Mouse (Mus musculus) stomach, postnatal 0 days (tissue): ENCODE data around the gene Lat.
"Not testable (repeated sequence)": the region's sequence is repeated elsewhere in the genome, so short reads cannot be mapped to it uniquely, and the experiment has no call there.

Experiments used
- CTCF ChIP-seq: IDR thresholded peaks from 2 replicates; pipeline ENCODE4 v1.5.1; 2016; ENCODE audit warnings: antibody characterized with exemption, low read depth, mild to moderate bottlenecking, moderate library complexity
- EP300 ChIP-seq: optimal IDR thresholded peaks from 2 replicates; pipeline ENCODE3; 2016; ENCODE audit warnings: antibody characterized with exemption

DNA sequence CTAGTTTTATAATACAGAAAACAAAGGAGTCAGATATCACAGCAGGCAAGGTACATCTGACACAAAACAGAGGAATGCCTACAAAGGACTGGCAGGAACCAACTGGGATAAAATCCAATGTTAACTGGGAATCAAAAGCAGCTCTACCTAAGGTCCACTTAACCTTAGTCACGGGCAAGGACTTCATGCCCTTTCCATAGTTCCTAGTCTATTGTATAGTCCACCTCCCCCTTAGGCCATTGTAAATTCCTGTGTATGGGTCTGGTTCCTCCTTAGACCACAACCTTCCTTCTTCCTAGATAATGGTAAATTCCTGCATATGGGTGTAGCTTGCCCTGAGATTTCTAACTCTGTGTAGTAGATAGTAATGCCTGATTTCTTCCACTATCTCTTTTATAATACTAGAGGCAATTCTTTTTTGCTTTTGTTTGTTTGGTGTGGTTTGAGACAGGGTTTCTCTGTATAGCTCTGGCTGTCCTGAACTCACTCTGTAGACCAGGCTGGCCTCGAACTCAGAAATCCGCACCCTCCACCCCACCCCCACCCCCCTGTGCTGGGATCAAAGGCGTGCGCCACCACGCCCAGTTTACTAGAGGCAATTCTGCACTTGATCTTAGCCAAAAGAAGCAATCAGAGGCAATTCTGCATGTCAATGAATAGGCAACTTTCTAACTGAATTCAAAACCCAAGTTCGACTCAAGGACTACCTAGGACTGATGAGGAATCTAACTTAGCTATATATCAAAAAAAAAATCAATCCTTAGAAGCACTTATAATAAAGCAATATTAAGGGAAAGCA is 22.9 kb upstream of the Lat start:
- not testable (repeated sequence) for TF ChIP-seq CTCF, EP300
